ENCODE assay signal across 8 mouse cellular contexts in the genomic region with DNA sequence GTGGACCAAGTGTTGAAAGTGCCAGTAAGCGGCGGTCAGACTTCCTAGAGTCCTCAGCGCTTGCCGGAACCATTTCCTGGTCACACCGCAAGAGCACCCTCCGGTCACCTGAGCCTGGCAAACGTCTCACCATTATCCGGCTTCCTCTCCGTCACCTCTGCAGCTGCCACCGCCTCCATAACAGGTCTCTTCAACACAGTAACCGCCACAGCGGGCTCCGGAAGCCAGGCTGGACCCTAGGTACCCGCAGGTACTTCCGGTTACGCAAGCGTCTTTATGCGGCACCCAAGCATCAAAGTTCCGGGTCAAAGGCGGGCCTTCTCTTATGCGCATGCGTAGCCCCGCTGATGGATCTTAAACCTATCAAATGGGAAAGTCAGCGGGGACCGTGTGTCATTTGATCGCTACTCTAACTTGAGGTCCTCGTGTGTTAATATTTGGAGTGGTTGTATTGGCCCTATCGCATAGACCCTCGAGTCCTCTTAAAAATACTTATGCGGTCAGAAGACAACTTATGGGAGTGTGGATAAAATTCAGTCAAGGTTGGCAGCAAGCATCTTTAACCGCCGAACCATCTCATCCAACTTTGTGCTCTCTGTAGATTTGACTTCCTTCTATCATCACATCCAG. TPM values are rescaled to one million over a fixed set of nuclear protein-coding genes. Genes with fewer than 3 reads are reported as not detected.
DNase-seq lines count a peak whose midpoint lies in the region; ATAC-seq and TF ChIP-seq lines count a peak whose summit lies in the region.

A gene (minus strand): TSS at position 301 of the 630 bp plus-strand sequence.

- H3K9ac ChIP-seq in embryonic facial prominence, embryonic 15.5 days, result peak within 1 kb of the TSS; percentile 58
- peak within 1 kb of the TSS; percentile 64 for H3K9ac ChIP-seq in limb, embryonic 14.5 days (ENCODE audit: low read depth, low read length, severe bottlenecking)
- H3K9ac ChIP-seq in midbrain, postnatal 0 days (replicated peaks; ENCODE audit: low read length, poor library complexity, severe bottlenecking), result peak within 1 kb of the TSS; percentile 73

- peak; percentile 77; the same call in 1 of the 2 replicates for TF ChIP-seq POLR2A in bone marrow, adult 2 months (IDR thresholded peaks at IDR 0.05; ENCODE audit: borderline replicate concordance, control insufficient read depth, low read depth, low read length)
- TF ChIP-seq POLR2A in limb, embryonic 14.5 days (IDR thresholded peaks at IDR 0.05; ENCODE audit: borderline replicate concordance, extremely low read depth, insufficient read depth, insufficient read length), result no peak

- peaks cover 63% of the 10 kb centered on the region for H3K36me3 ChIP-seq in embryonic facial prominence, embryonic 15.5 days
- peaks cover 63% of the 10 kb centered on the region for H3K36me3 ChIP-seq in limb, embryonic 14.5 days (ENCODE audit: control insufficient read depth, insufficient read depth, low read length)
- H3K36me3 ChIP-seq in midbrain, postnatal 0 days (ENCODE audit: insufficient read depth, low read length), result peaks cover 49% of the 10 kb centered on the region

- H3K4me1 ChIP-seq in bone marrow, adult 2 months (ENCODE audit: control insufficient read depth, insufficient read depth, low read length), result peaks cover 1% of the 10 kb centered on the region; the same call in 1 of the 2 replicates
- peaks cover 22% of the 10 kb centered on the region for H3K4me1 ChIP-seq in embryonic facial prominence, embryonic 15.5 days
- peaks cover 13% of the 10 kb centered on the region for H3K4me1 ChIP-seq in limb, embryonic 14.5 days (ENCODE audit: control insufficient read depth, insufficient read depth, low read length)
- H3K4me1 ChIP-seq in midbrain, postnatal 0 days (ENCODE audit: insufficient read depth, low read length), result peaks cover 10% of the 10 kb centered on the region; the same call in 1 of the 2 replicates

- H3K4me3 ChIP-seq in bone marrow, adult 2 months (replicated peaks; ENCODE audit: control insufficient read depth, low read depth, low read length), result peak within 1 kb of the TSS; percentile 76
- peak within 1 kb of the TSS; percentile 73 for H3K4me3 ChIP-seq in embryonic facial prominence, embryonic 15.5 days (replicated peaks)
- peak within 1 kb of the TSS; percentile 73 for H3K4me3 ChIP-seq in limb, embryonic 14.5 days (replicated peaks; ENCODE audit: low read length)
- H3K4me3 ChIP-seq in midbrain, postnatal 0 days (ENCODE audit: low read depth, low read length), result peak within 1 kb of the TSS; percentile 64

- peak; percentile 83 for ATAC-seq in embryonic facial prominence, embryonic 15.5 days (ENCODE audit: insufficient number of reproducible peaks, low FRiP score, low TSS enrichment, low read depth)
- ATAC-seq in limb, embryonic 14.5 days (ENCODE audit: low FRiP score, low read depth), result peak; percentile 88
- peak; percentile 87 for ATAC-seq in midbrain, postnatal 0 days (ENCODE audit: low FRiP score)

- under 1% methylated on average over 32 of the region's 32 CpGs for WGBS in bone marrow, adult 2 months
- WGBS in embryonic facial prominence, embryonic 15.5 days, result 4% methylated on average over 32 of the region's 32 CpGs
- WGBS in limb, embryonic 14.5 days, result 4% methylated on average over 32 of the region's 32 CpGs
- 4% methylated on average over 32 of the region's 32 CpGs for WGBS in midbrain, postnatal 0 days

- no peaks in the 10 kb centered on the region for H3K27me3 ChIP-seq in embryonic facial prominence, embryonic 15.5 days
- no peaks in the 10 kb centered on the region for H3K27me3 ChIP-seq in limb, embryonic 14.5 days (ENCODE audit: control insufficient read depth, insufficient read depth, low read length)
- H3K27me3 ChIP-seq in midbrain, postnatal 0 days (ENCODE audit: insufficient read depth, low read length), result no peaks in the 10 kb centered on the region

- peak within 1 kb of the TSS; percentile 92 for H3K27ac ChIP-seq in bone marrow, adult 2 months (ENCODE audit: control insufficient read depth, insufficient read depth, low read depth, low read length, poor library complexity)
- H3K27ac ChIP-seq in embryonic facial prominence, embryonic 15.5 days (replicated peaks), result peak within 1 kb of the TSS; percentile 90
- peak within 1 kb of the TSS; percentile 59; the same call in 1 of the 2 replicates for H3K27ac ChIP-seq in limb, embryonic 14.5 days (replicated peaks; ENCODE audit: low read depth, low read length)
- H3K27ac ChIP-seq in midbrain, postnatal 0 days (ENCODE audit: low read depth, low read length), result peak within 1 kb of the TSS; percentile 87

- peak within 1 kb of the TSS; percentile 80 for H3K4me2 ChIP-seq in embryonic facial prominence, embryonic 15.5 days (replicated peaks)
- peak within 1 kb of the TSS; percentile 80 for H3K4me2 ChIP-seq in limb, embryonic 14.5 days (replicated peaks; ENCODE audit: low read depth, low read length, severe bottlenecking)
- peak within 1 kb of the TSS; percentile 82 for H3K4me2 ChIP-seq in midbrain, postnatal 0 days (ENCODE audit: low read depth, low read length, poor library complexity, severe bottlenecking)

- TF ChIP-seq CTCF in bone marrow, adult 2 months (IDR thresholded peaks at IDR 0.05; ENCODE audit: control insufficient read depth, insufficient read depth, low read length), result no peak
- no peak for TF ChIP-seq CTCF in midbrain, postnatal 0 days (IDR thresholded peaks at IDR 0.05)

- DNase-seq in 416B (ENCODE audit: low read depth), result peak; percentile 98
- DNase-seq in heart, adult 8-10 months (ENCODE audit: low spot score), result peak; percentile 96
- DNase-seq in kidney, adult 9 months, result peak; percentile 97
- DNase-seq in limb, embryonic 14.5 days (ENCODE audit: low spot score), result peak; percentile 96
- peak; percentile 98 for DNase-seq in midbrain, postnatal 0 days (ENCODE audit: low spot score)
- peak; percentile 83 to 86 for DNase-seq in spleen, postnatal 14 days (ENCODE audit: low spot score in 2 of 2)

- H3K9me3 ChIP-seq in embryonic facial prominence, embryonic 15.5 days (replicated peaks), result no peaks in the 10 kb centered on the region
- H3K9me3 ChIP-seq in limb, embryonic 14.5 days (ENCODE audit: control insufficient read depth, low read length), result no peaks in the 10 kb centered on the region
- no peaks in the 10 kb centered on the region for H3K9me3 ChIP-seq in midbrain, postnatal 0 days (ENCODE audit: low read length)

RNA-seq across cellular contexts. Expression of the gene that starts here (rescaled TPM):
- 33.4 and 65.4 TPM in 2 replicates for polyA plus RNA-seq in bone marrow, adult 2 months (2011; ENCODE audit: insufficient read depth, insufficient read length, low replicate concordance, missing spikeins)
- 25.2 and 32.8 TPM in 2 replicates for polyA plus RNA-seq in embryonic facial prominence, embryonic 15.5 days (2015; fragmentation: Nextera tagmentation; extraction: Ambion mirVana)
- total RNA-seq in heart, adult 8-10 months (2022), result 10 to 100 TPM; 56.7 to 62.0 (median 58.8) TPM
- 64.5 and 84.8 TPM in 2 replicates for polyA plus RNA-seq in limb, embryonic 14.5 days (2012; rRNA removed)
- 28.4 and 32.0 TPM in 2 replicates for polyA plus RNA-seq in limb, embryonic 14.5 days (2014; fragmentation: Nextera tagmentation; extraction: Ambion mirVana)
- total RNA-seq in midbrain, postnatal 0 days (2014; rRNA removed), result 27.0 and 38.3 TPM in 2 replicates
- polyA plus RNA-seq in midbrain, postnatal 0 days (2015; fragmentation: Nextera tagmentation; extraction: Ambion mirVana), result 29.1 and 34.4 TPM in 2 replicates

Comparison
In these comparisons a context has a peak if more than half of its experiments do, and no peak if none do; other contexts are left out.
1. Peak in every context shown above with its lines: DNase-seq, ATAC-seq, H3K4me3 ChIP-seq and H3K27ac ChIP-seq.